Mouse (Mus musculus) heart, embryonic 15.5 days (tissue): ENCODE measurements at regions not wholly inside any gene's neighbourhood (a gene's known extent, or its start where the extent isn't known, plus 50 kb on each side); places are given as distances from the start of the nearest gene placed in this dataset.

Experiments used
- ATAC-seq: fragments of 200-750 bp; cut with Nextera tagmentation; replicated peaks from 2 replicates; pipeline ENCODE4 v1.8.0; 2017; ENCODE audit warnings: low read depth, moderate TSS enrichment; ENCODE audit not compliant: insufficient number of reproducible peaks, insufficient read depth, low FRiP score
- H3K27ac ChIP-seq: fragments of 300-500 bp; sonication (generic); 2 replicates; pipeline ENCODE4 v1.5.1; 2015; ENCODE audit warnings: mild to moderate bottlenecking, inconsistent platforms
- H3K27me3 ChIP-seq: fragments of 300-500 bp; sonication (generic); 2 replicates; pipeline ENCODE4 v1.6.1; 2015; ENCODE audit warnings: inconsistent platforms
- H3K36me3 ChIP-seq: fragments of 300-500 bp; sonication (generic); 2 replicates; pipeline ENCODE4 v1.6.1; 2015; ENCODE audit warnings: mild to moderate bottlenecking, inconsistent platforms
- H3K4me1 ChIP-seq: fragments of 300-500 bp; sonication (generic); replicated peaks from 2 replicates; pipeline ENCODE4 v1.6.1; 2015; ENCODE audit warnings: inconsistent platforms
- H3K4me2 ChIP-seq: fragments of 300-500 bp; sonication (generic); 2 replicates; pipeline ENCODE4 v1.6.1; 2015; ENCODE audit warnings: inconsistent platforms, mild to moderate bottlenecking, moderate library complexity
- H3K4me3 ChIP-seq: fragments of 300-500 bp; sonication (generic); 2 replicates; pipeline ENCODE4 v1.5.1; 2015; ENCODE audit warnings: mild to moderate bottlenecking, inconsistent platforms
- H3K9ac ChIP-seq: fragments of 300-500 bp; sonication (generic); 2 replicates; pipeline ENCODE4 v1.6.1; 2015; ENCODE audit warnings: mild to moderate bottlenecking, inconsistent platforms
- H3K9me3 ChIP-seq: fragments of 300-500 bp; sonication (generic); replicated peaks from 2 replicates; pipeline ENCODE4 v1.6.1; 2016; ENCODE audit warnings: inconsistent platforms
- WGBS: fragments of 180-500 bp; shearing (Covaris S2); methylation state at CpG from one replicate; pipeline ENCODE4 v1.1.7; 2015; ENCODE audit warnings: mixed read lengths; 5-methylcytosine and 5-hydroxymethylcytosine counted together

DNA sequence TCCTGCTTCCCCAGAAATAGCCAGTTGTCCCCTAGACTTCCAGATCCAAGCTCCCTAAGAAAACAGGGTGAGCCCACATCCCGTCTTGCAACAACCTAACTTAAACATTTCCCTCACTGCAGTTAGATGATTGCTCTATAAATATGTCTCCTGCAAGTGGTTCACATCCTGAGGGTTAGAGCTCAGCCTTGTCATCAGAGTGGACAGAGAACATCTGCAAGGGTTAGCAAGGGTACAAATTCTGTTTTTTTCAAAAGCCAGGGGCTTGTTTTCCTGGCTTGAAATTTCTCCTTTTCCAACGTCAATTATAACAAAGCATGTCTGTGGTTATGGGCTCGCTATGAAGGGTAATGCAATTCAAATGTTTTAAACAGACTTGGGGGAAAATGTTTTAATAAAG, 169.8 kb upstream of the Tcerg1l start:
- Histone ChIP-seq H3K4me1 (no peaks in the 10 kb centered on the region), H3K4me3 (no peak overlapping the region), H3K4me2 (no peak overlapping the region), H3K27ac (no peak overlapping the region), H3K27me3 (no peaks in the 10 kb centered on the region), H3K9ac (no peak overlapping the region), H3K9me3 (no peaks in the 10 kb centered on the region), H3K36me3 (no peaks in the 10 kb centered on the region)
- 63% methylated on average over 3 of the region's 3 CpGs for WGBS
- no peak for ATAC-seq

DNA sequence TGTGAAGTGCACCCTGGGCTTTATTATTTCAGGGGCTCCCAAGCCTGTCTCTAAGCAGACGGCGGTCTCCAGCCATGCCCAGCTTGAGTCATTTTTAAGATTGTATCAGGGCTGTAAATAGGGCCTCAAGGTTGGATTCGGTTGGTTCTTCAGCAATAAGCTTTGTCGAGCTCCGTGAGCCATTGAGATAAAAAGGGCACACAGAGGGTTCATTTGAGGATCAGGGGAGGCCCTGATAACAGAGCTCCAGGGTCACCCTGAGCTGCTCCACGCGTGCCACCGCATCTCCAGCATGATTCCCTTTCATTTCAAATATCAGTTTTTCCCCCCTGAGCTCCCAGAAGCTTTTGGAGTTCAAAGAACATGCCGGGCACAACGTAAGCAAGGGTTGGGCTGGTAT, 154.1 kb upstream of the Tcerg1l start:
- no peak for ATAC-seq
- Histone ChIP-seq H3K4me1 (no peaks in the 10 kb centered on the region), H3K36me3 (no peaks in the 10 kb centered on the region), H3K4me2 (no peak overlapping the region), H3K9me3 (no peaks in the 10 kb centered on the region), H3K4me3 (no peak overlapping the region), H3K27me3 (0 out of 2 replicates have a peak, but pooled peaks cover 3% of the 10 kb centered on the region), H3K27ac (no peak overlapping the region), H3K9ac (no peak overlapping the region)
- WGBS = 63% methylated on average over 10 of the region's 10 CpGs

DNA sequence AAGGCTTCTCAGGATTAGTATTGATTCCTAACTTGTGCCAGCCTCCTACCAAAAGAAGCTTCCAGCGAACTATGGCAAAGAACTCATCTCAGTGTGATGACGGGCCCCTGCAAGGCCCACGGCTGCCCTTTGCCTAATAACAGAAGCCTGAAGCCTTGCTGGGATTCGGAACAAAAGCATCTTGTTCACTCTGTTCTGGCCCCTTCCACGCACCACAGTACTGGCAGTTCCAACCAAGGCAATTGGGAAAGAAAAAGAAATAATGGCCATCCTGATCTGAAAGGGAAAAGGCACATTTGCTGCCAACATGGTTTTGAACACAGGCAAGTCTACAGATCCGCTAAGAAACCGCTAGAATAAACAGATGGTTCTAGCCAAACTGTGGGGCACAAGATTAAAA, 150.4 kb upstream of the Tcerg1l start:
- Histone ChIP-seq H3K4me2 (no peak overlapping the region), H3K4me3 (no peak overlapping the region), H3K36me3 (no peaks in the 10 kb centered on the region), H3K9ac (no peak overlapping the region), H3K9me3 (no peaks in the 10 kb centered on the region), H3K27ac (no peak overlapping the region), H3K4me1 (no peaks in the 10 kb centered on the region), H3K27me3 (no peaks in the 10 kb centered on the region)
- 79% methylated on average over 7 of the region's 7 CpGs for WGBS
- no peak for ATAC-seq

DNA sequence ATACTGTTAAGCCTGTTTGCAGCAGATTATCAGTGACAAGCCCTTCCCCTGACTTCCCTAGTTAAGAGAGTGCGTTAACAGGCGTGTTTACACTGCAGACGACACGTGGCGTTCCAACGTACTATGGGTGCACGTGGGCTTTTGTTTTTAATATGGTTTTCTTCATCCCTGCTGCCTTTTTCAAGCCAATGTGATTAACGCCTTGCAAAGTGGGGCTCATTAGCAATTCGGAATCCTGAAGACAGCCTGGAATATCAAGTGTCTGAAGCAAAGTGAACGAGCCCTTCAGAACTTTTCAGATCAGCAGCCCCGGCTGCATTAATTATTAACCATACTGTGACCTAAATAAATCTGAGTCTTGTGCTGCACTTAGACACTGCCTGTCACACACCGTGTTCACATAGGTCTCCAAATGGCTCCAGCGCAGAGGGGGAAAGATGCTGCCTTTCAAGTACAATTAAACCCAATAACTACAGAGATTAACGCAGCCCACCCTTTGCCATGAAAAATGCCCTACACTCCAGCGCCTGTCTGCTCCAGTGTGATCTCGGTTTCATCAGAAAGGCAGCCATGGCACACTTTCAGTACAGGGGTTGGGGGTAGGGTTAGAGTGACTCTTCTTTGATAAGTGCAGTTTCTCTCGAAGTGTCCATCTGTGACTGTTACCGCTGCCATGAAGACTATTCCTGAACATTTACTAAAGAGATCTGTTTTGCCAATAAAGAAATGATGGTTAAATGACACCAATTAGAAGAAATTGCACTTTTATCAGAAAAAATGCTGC, 140.7 kb upstream of the Tcerg1l start:
- no peak overlapping the region for H3K9ac ChIP-seq
- no peaks in the 10 kb centered on the region for H3K27me3 ChIP-seq
- 60% methylated on average over 18 of the region's 18 CpGs for WGBS
- H3K27ac ChIP-seq = no peak overlapping the region
- no peak overlapping the region for H3K4me2 ChIP-seq
- H3K36me3 ChIP-seq = no peaks in the 10 kb centered on the region
- no peaks in the 10 kb centered on the region for H3K4me1 ChIP-seq
- H3K9me3 ChIP-seq = no peaks in the 10 kb centered on the region
- no peak for ATAC-seq
- H3K4me3 ChIP-seq = no peak overlapping the region

DNA sequence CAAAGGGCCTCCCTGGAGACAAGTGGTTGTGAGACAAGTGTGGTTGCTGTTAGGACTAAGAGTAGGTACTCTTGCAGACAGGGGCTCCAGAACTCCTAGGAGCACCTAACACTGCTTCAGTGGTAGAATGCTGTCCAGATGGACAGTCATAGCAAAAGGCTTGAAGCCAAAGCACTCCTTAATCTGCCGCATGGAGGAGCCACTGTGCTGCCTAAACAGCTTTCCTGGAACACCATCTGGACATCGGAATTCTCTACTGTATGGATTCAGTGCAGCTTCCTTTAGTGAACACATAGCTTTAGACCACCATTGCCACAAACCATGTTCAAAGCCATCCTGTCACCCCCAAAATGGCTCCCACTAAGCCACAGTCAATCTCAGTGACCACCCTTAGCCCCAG, 128.6 kb upstream of the Tcerg1l start:
- 86% methylated on average over 2 of the region's 2 CpGs for WGBS
- no peak overlapping the region for H3K27ac ChIP-seq
- no peak overlapping the region for H3K4me3 ChIP-seq
- H3K4me2 ChIP-seq = no peak overlapping the region
- no peaks in the 10 kb centered on the region for H3K36me3 ChIP-seq
- no peak overlapping the region for H3K9ac ChIP-seq
- H3K27me3 ChIP-seq = no peaks in the 10 kb centered on the region
- no peaks in the 10 kb centered on the region for H3K9me3 ChIP-seq
- no peak for ATAC-seq
- H3K4me1 ChIP-seq = no peaks in the 10 kb centered on the region

DNA sequence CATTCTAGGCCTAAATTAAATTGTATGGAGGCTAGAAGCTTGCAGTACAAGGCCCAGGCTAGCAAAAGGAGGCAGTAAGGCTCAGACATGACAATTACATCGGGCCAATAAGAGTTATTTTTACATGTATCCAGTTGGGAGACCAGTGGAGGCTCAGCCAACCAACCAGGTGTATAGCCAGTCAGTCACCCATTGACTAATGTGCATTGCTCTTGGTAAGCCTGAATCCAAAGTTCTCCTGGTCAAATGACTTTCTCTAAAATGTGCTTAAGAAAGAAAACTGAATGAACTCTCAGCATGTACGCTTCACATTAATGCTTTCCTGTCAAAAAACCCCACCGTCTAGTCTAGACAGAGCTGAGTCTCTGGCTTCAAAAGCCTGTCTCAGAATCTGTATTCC, 127.4 kb upstream of the Tcerg1l start:
- H3K9ac ChIP-seq = no peak overlapping the region
- H3K9me3 ChIP-seq = no peaks in the 10 kb centered on the region
- H3K27ac ChIP-seq = no peak overlapping the region
- H3K4me1 ChIP-seq = no peaks in the 10 kb centered on the region
- no peaks in the 10 kb centered on the region for H3K27me3 ChIP-seq
- 79% methylated on average over 3 of the region's 3 CpGs for WGBS
- ATAC-seq = no peak
- no peak overlapping the region for H3K4me3 ChIP-seq
- no peaks in the 10 kb centered on the region for H3K36me3 ChIP-seq
- H3K4me2 ChIP-seq = no peak overlapping the region

DNA sequence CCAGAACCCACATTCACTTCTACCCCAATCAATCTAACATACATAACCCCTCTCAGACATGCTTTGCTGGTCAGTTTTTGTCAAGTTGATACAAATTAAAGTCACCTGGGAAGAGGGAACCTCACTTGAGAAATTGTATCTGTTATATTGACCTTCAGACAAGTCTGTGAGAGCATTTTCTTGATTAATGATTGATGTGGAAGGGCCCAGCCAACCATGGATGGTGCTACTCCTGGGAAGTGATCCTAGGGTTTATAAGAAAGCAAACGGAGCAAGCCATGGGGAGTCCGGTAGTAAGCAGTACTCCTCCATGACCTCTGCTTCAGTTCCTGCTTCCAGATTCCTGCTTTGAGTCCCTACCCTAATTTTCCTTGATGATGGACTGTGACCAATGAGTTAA, 116.6 kb upstream of the Tcerg1l start:
- no peaks in the 10 kb centered on the region for H3K4me1 ChIP-seq
- H3K4me2 ChIP-seq = no peak overlapping the region
- no peak overlapping the region for H3K9ac ChIP-seq
- no peaks in the 10 kb centered on the region for H3K9me3 ChIP-seq
- no peaks in the 10 kb centered on the region for H3K36me3 ChIP-seq
- WGBS = 87% methylated on average over 2 of the region's 2 CpGs
- H3K27me3 ChIP-seq = no peaks in the 10 kb centered on the region
- no peak overlapping the region for H3K27ac ChIP-seq
- no peak overlapping the region for H3K4me3 ChIP-seq
- no peak for ATAC-seq

DNA sequence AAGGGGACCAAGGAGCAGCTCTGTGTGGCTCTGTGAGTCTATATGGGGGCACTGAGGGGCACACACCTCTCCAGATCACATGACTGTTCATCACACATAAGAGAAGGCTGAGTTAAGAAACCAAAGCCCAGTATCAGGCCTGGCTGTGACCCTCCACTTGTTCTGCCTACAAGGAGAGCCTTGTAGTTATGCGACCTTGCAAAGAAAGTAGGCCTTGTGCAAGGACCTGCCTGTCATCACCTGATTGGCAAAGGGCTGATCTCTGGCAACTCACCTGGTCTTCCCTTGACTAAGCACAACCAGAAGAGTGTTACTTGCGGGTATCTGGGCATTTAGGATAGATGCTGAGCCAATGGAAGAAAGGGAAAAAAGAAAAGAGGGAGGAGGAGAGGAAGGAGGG, 107.7 kb upstream of the Tcerg1l start:
- H3K4me3 ChIP-seq = no peak overlapping the region
- no peaks in the 10 kb centered on the region; the same call in 1 of the 2 replicates for H3K9me3 ChIP-seq
- no peaks in the 10 kb centered on the region for H3K36me3 ChIP-seq
- no peak for ATAC-seq
- WGBS = 57% methylated on average over 2 of the region's 2 CpGs
- no peak overlapping the region for H3K9ac ChIP-seq
- H3K27me3 ChIP-seq = no peaks in the 10 kb centered on the region
- no peaks in the 10 kb centered on the region for H3K4me1 ChIP-seq
- no peak overlapping the region for H3K4me2 ChIP-seq
- H3K27ac ChIP-seq = no peak overlapping the region

DNA sequence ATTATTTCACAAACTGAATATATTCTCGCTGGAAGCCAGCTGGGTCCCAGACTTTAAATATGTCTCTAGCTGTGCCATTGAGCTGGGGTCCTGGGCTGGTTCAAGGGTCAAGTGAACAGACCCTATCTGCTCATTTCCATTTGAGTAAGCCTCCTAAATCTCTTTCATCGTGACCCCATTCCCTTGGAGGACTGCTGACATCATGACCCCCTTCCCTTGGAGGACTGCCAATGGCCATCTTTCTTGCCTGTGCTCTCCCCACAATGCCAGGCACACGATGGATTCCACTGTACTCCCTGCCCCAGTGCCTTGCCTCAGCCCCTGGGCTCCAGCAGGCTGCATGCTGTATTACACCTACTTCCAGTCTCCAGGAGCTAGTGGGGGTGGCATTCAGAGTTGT, 106.5 kb upstream of the Tcerg1l start:
- 55% methylated on average over 3 of the region's 3 CpGs for WGBS
- no peaks in the 10 kb centered on the region for H3K27me3 ChIP-seq
- H3K9ac ChIP-seq = no peak overlapping the region
- H3K27ac ChIP-seq = no peak overlapping the region
- no peaks in the 10 kb centered on the region; the same call in 1 of the 2 replicates for H3K9me3 ChIP-seq
- H3K4me2 ChIP-seq = no peak overlapping the region
- H3K4me3 ChIP-seq = no peak overlapping the region
- H3K36me3 ChIP-seq = no peaks in the 10 kb centered on the region
- no peak for ATAC-seq
- H3K4me1 ChIP-seq = no peaks in the 10 kb centered on the region

DNA sequence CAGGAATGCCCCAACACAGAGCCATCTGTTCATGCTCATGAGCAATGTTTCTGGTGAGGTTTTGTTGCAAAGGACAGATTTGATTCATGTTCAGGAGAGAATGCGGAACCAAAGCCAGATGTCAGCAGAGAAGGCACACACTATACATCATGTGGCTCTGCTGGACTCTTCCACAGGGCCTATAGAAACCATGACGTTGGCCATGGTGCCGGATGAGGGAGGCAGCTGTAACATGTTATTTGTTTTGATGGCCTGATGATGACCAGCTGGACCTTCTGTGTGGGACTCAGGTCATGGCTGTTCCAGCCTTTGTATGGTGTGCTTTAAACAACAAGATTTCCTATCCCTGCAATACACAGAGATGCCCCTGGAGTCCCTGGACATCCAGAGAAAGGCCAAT, 105.5 kb upstream of the Tcerg1l start:
- ATAC-seq = no peak
- WGBS = 75% methylated on average over 3 of the region's 3 CpGs
- H3K27me3 ChIP-seq = no peaks in the 10 kb centered on the region
- H3K4me1 ChIP-seq = no peaks in the 10 kb centered on the region
- no peak overlapping the region for H3K4me2 ChIP-seq
- no peaks in the 10 kb centered on the region for H3K36me3 ChIP-seq
- H3K27ac ChIP-seq = no peak overlapping the region
- H3K9ac ChIP-seq = no peak overlapping the region
- no peaks in the 10 kb centered on the region; the same call in 1 of the 2 replicates for H3K9me3 ChIP-seq
- H3K4me3 ChIP-seq = no peak overlapping the region

DNA sequence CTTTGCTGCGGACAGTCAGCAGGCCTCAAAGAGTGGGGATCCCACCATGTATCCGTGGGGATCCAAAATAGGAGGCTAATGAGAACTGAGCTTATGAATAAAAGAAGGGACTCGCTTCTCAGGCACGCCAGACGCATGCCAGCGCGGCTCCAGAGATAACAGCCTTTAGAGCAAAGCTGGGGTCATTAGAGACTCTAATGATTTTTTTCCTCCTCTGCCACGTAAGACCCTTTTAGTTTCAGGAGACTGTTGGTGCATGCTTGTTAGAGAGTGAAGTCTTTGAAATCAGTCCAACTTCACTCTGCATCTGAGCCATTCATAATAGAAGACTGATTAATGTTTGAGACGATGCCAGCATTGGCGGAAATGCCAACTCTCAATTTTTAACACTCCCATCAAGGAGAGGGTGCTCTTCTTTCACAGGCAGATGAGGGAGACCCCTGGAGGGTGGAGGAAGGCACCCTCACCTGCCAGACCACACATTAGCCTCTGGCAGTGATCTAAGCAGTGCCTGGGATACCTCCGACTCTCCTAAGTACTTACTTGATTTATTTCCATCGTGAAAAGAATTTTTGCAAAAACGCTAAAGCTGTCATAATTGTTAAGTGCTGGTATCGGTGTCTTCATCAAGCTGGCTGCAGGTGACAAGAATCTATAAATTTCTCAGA, 104.0 kb upstream of the Tcerg1l start:
- no peak for ATAC-seq
- WGBS = 61% methylated on average over 14 of the region's 14 CpGs
- no peak overlapping the region for H3K9ac ChIP-seq
- H3K36me3 ChIP-seq = no peaks in the 10 kb centered on the region
- H3K4me1 ChIP-seq = no peaks in the 10 kb centered on the region
- no peak overlapping the region for H3K4me2 ChIP-seq
- H3K4me3 ChIP-seq = no peak overlapping the region
- H3K27me3 ChIP-seq = no peaks in the 10 kb centered on the region
- no peaks in the 10 kb centered on the region for H3K9me3 ChIP-seq
- H3K27ac ChIP-seq = no peak overlapping the region

DNA sequence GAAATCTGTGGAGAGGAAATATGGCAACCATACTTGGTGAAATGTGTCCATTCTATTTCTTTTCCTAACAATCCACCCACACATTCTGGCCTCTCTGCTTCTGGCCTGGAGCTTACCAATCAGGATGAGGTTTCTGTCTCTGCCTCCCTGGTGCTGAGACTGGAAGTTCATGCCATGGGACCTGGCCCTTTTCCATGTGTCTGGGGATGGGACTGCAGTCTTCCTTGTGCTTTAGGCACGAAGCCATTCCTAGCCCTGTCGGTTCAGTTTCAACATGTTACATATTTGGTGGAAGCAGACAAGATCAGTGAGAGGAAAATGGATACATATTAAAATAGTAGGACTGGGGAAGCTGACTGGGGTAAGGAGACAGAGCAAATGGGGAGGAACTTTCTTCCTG, 100.2 kb upstream of the Tcerg1l start:
- H3K36me3 ChIP-seq = no peaks in the 10 kb centered on the region
- H3K27ac ChIP-seq = no peak overlapping the region
- no peak for ATAC-seq
- H3K27me3 ChIP-seq = no peaks in the 10 kb centered on the region
- H3K4me2 ChIP-seq = no peak overlapping the region
- no peaks in the 10 kb centered on the region for H3K9me3 ChIP-seq
- no peak overlapping the region for H3K9ac ChIP-seq
- whole genome bisulfite sequencing = 68% methylated on average over 2 of the region's 2 CpGs
- H3K4me3 ChIP-seq = no peak overlapping the region
- H3K4me1 ChIP-seq = no peaks in the 10 kb centered on the region
